Mouse (Mus musculus) heart, embryonic 12.5 days (tissue): ENCODE data around the gene Ccl9. TPM values are rescaled to one million over a fixed set of nuclear protein-coding genes. Genes with fewer than 3 reads are reported as not detected.

ENCODE experiments used
- ATAC-seq: fragments of 200-750 bp; cut with Nextera tagmentation; 2 replicates; pipeline ENCODE4 v1.8.0; 2017; ENCODE audit warnings: moderate TSS enrichment, moderate library complexity; ENCODE audit not compliant: insufficient number of reproducible peaks, low FRiP score
- H3K27ac ChIP-seq: fragments of 300-500 bp; sonication (generic); 2 replicates; pipeline ENCODE4 v1.5.1; 2016; ENCODE audit warnings: mild to moderate bottlenecking, moderate library complexity; ENCODE audit not compliant: poor library complexity, severe bottlenecking
- H3K27me3 ChIP-seq: fragments of 300-500 bp; sonication (generic); replicated peaks from 2 replicates; pipeline ENCODE4 v1.6.1; 2016; ENCODE audit warnings: mild to moderate bottlenecking, moderate library complexity
- H3K36me3 ChIP-seq: fragments of 300-500 bp; sonication (generic); 2 replicates; pipeline ENCODE4 v1.6.1; 2016; ENCODE audit warnings: mild to moderate bottlenecking, moderate library complexity
- H3K4me1 ChIP-seq: fragments of 300-500 bp; sonication (generic); replicated peaks from 2 replicates; pipeline ENCODE4 v1.6.1; 2016; ENCODE audit warnings: mild to moderate bottlenecking
- H3K4me2 ChIP-seq: fragments of 300-500 bp; sonication (generic); 2 replicates; pipeline ENCODE4 v1.6.1; 2016; ENCODE audit warnings: mild to moderate bottlenecking, moderate library complexity
- H3K4me3 ChIP-seq: fragments of 300-500 bp; sonication (generic); 2 replicates; pipeline ENCODE4 v1.5.1; 2016; ENCODE audit warnings: mild to moderate bottlenecking
- H3K9ac ChIP-seq: fragments of 300-500 bp; sonication (generic); 2 replicates; pipeline ENCODE4 v1.6.1; 2016; ENCODE audit warnings: mild to moderate bottlenecking, moderate library complexity
- H3K9me3 ChIP-seq: fragments of 300-500 bp; sonication (generic); replicated peaks from 2 replicates; pipeline ENCODE4 v1.6.1; 2016; ENCODE audit warnings: mild to moderate bottlenecking, moderate library complexity
- WGBS: fragments of 180-500 bp; shearing (Covaris S2); methylation state at CpG from one replicate; pipeline ENCODE4 v1.1.7; 2016; 5-methylcytosine and 5-hydroxymethylcytosine counted together
- polyA plus RNA-seq: library from polyadenylated mRNA; unstranded; fragments of >200 nt; fragmentation: Nextera tagmentation; extraction: Ambion mirVana; gene quantifications from 2 replicates; pipeline ENCODE4 v1.2.1, GENCODE M21; 2016

Ccl9 gene
- polyA plus RNA-seq, 1 experiment from 2014 or later: 0.66 TPM

DNA sequence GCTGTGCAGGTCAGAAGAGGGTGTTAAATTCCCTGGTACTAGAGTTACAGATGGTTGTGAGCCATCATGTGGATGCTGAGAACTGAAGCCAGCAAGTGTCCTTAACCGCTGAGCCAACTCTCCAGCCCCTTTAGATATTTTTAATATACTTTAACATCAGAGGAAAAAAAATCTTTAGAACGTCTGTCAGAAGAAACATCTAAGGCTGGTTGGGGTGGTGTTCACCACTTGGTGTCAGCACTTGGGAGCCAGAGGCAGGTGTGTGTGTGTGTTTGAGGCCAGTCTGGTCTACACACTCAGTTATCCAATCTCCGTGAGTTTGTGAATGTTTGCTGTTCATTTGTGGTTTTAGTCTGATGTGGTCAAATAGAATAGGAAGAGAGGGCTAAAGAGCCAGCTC lies 563 bp upstream of the Ccl9 start:
- no peak overlapping the region for H3K4me2 ChIP-seq
- H3K27ac ChIP-seq: no peak overlapping the region
- no peaks in the 10 kb centered on the region for H3K9me3 ChIP-seq
- no peaks in the 10 kb centered on the region for H3K36me3 ChIP-seq
- no peak for ATAC-seq
- H3K9ac ChIP-seq: no peak overlapping the region
- 71% methylated on average over 3 of the region's 3 CpGs for WGBS
- no peaks in the 10 kb centered on the region for H3K4me1 ChIP-seq
- no peak overlapping the region for H3K4me3 ChIP-seq
- H3K27me3 ChIP-seq: no peaks in the 10 kb centered on the region

GRCm38 (mm10) chr11:83576927-83577555 lies 1.4 kb downstream of the Ccl9 start:
- Histone ChIP-seq H3K4me1 (no peaks in the 10 kb centered on the region), H3K27ac (no peak overlapping the region), H3K4me3 (no peak overlapping the region), H3K36me3 (no peaks in the 10 kb centered on the region), H3K27me3 (no peaks in the 10 kb centered on the region), H3K9ac (no peak overlapping the region), H3K9me3 (no peaks in the 10 kb centered on the region), H3K4me2 (no peak overlapping the region)
- ATAC-seq: no peak
- 77% methylated on average over 4 of the region's 4 CpGs for WGBS

DNA sequence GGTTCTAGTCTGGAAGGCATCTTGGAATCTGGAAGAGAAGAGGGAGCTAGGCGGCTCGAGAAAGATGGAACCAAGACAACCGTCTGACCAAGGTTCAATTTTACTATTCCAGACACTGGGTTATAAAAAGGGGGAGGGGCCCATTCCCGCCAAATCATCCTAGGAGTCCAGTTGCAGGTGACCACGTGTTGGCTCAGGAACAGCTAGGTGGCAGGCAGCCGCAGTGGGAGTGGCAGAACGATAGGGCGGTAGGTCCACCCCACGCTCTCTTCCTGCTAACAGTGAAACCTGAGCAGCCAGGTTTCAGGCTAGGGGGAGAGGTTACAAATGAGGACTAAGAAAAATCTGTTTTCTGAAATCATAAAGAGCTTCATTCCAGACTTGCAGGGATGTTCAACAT lies 5.6 kb downstream of the Ccl9 start:
- no peak overlapping the region for H3K4me3 ChIP-seq
- H3K27me3 ChIP-seq: peaks cover 6% of the 10 kb centered on the region; the same call in 1 of the 2 replicates
- WGBS: 60% methylated on average over 9 of the region's 9 CpGs
- ATAC-seq: no peak
- H3K36me3 ChIP-seq: no peaks in the 10 kb centered on the region
- no peaks in the 10 kb centered on the region for H3K9me3 ChIP-seq
- H3K4me1 ChIP-seq: no peaks in the 10 kb centered on the region
- no peak overlapping the region for H3K4me2 ChIP-seq
- no peak overlapping the region for H3K27ac ChIP-seq
- H3K9ac ChIP-seq: no peak overlapping the region

DNA sequence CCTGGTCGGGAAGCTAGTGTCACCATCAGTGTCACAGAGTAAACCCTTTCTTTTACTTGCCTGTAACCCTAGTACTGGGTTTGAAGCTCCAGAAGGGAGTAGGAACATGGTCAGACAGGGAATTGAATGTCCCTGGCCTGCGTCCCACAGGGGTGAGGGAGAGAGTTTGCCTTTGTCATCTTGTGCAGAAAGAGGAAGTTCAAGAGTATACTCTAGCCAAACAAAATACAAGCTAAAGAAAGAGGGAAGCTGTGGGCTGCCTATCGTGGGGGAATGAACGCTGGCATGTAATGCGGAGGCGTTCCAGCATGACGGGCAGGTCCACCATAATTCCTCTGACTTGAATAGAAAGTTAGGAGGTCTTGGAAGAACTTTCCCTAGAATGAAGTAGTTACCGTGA lies 6.2 kb downstream of the Ccl9 start:
- ATAC-seq: no peak

GRCm38 (mm10) chr11:83570189-83570588 lies 8.2 kb downstream of the Ccl9 start:
- no peak overlapping the region for H3K4me2 ChIP-seq
- H3K4me3 ChIP-seq: no peak overlapping the region
- no peaks in the 10 kb centered on the region for H3K4me1 ChIP-seq
- 81% methylated on average over 2 of the region's 2 CpGs for WGBS
- no peak overlapping the region for H3K9ac ChIP-seq
- H3K27me3 ChIP-seq: peaks cover 6% of the 10 kb centered on the region; the same call in 1 of the 2 replicates
- ATAC-seq: no peak
- H3K9me3 ChIP-seq: no peaks in the 10 kb centered on the region
- no peak overlapping the region for H3K27ac ChIP-seq
- no peaks in the 10 kb centered on the region for H3K36me3 ChIP-seq

More for the DNA sequence above, 6.2 kb downstream of the Ccl9 start:
- Histone ChIP-seq H3K9ac (no peak overlapping the region), H3K27me3 (peaks cover 6% of the 10 kb centered on the region; the same call in 1 of the 2 replicates), H3K4me2 (no peak overlapping the region), H3K4me3 (no peak overlapping the region), H3K36me3 (no peaks in the 10 kb centered on the region), H3K9me3 (no peaks in the 10 kb centered on the region), H3K27ac (no peak overlapping the region), H3K4me1 (no peaks in the 10 kb centered on the region)
- 77% methylated on average over 8 of the region's 8 CpGs for WGBS

DNA sequence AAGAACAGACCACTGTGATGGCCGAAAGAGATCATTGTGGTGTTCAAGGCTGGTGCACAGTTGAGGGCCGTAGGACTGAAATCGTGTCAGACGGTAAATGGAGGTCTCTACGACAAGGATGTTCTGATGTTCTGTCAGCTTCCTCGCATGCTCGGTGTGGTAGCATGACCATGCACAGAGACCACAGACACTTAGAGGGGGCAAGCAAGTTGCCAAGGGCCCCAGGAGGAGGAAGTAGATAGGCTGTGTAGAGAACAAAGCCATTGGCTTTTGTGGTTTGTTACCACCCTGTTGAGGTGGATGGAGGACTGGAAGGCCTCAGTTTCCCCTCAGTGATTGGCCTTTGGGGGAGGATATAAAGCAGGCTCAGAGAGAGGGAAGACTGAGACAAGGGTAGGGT lies 9.2 kb downstream of the Ccl9 start:
- no peaks in the 10 kb centered on the region for H3K9me3 ChIP-seq
- H3K4me2 ChIP-seq: no peak overlapping the region
- 84% methylated on average over 7 of the region's 7 CpGs for WGBS
- no peak overlapping the region for H3K9ac ChIP-seq
- H3K36me3 ChIP-seq: no peaks in the 10 kb centered on the region
- H3K27me3 ChIP-seq: peaks cover 6% of the 10 kb centered on the region; the same call in 1 of the 2 replicates
- no peaks in the 10 kb centered on the region for H3K4me1 ChIP-seq
- no peak overlapping the region for H3K4me3 ChIP-seq
- H3K27ac ChIP-seq: no peak overlapping the region
- ATAC-seq: no peak

DNA sequence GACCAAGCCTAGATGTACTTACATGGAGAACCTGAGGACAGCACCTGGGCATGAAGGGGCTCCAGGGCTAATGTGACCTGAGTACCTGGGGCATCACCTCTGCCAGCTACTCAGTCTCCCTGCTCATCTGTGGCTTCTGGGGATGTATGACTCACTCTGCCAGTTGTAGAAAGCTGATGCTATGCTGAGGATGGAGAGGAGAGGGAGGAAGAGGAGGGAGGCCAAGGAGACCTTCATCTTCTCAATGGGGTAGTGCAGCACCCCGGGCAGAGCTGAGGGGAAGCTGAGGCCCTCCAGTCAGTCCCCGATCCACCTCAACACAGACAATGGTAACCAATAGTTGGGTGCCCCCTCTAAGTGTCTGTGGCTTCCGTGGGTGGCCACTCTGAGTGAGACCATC lies 9.7 kb downstream of the Ccl9 start:
- no peaks in the 10 kb centered on the region for H3K9me3 ChIP-seq
- WGBS: 84% methylated on average over 3 of the region's 3 CpGs
- H3K36me3 ChIP-seq: no peaks in the 10 kb centered on the region
- peaks cover 6% of the 10 kb centered on the region; the same call in 1 of the 2 replicates for H3K27me3 ChIP-seq
- no peak overlapping the region for H3K9ac ChIP-seq
- ATAC-seq: no peak
- H3K4me2 ChIP-seq: no peak overlapping the region
- no peak overlapping the region for H3K27ac ChIP-seq
- H3K4me3 ChIP-seq: no peak overlapping the region
- H3K4me1 ChIP-seq: no peaks in the 10 kb centered on the region

DNA sequence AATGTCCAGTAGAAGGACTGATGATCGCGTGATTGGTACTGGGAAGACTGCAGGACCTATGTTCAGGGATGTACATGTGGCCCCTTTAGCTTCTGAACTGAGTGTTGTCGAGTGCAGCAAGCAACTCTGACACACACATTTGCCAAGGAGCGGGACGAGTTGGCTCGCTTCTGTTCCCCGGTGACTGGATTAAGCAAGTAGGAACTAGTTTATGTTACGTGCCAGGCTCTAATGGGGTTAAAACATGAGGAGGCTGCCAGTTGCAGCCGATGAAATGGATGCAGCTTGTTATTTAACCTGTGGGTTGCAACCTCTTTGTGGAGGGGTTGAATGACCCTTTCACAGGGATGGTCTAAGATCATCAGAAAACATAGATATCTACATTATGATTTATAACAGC lies 10.4 kb downstream of the Ccl9 start:
- Histone ChIP-seq H3K9ac (no peak overlapping the region), H3K4me2 (no peak overlapping the region), H3K4me1 (no peaks in the 10 kb centered on the region), H3K4me3 (no peak overlapping the region), H3K27me3 (peaks cover 6% of the 10 kb centered on the region; the same call in 1 of the 2 replicates), H3K36me3 (no peaks in the 10 kb centered on the region), H3K27ac (no peak overlapping the region), H3K9me3 (no peaks in the 10 kb centered on the region)
- no peak for ATAC-seq
- WGBS: 85% methylated on average over 9 of the region's 9 CpGs

- H3K27me3 ChIP-seq: peaks cover 6% of the 10 kb centered on the region; the same call in 1 of the 2 replicates
- no peaks in the 10 kb centered on the region for H3K4me1 ChIP-seq
- ATAC-seq: no peak
- no peak overlapping the region for H3K4me3 ChIP-seq
- no peaks in the 10 kb centered on the region for H3K36me3 ChIP-seq
- no peaks in the 10 kb centered on the region for H3K9me3 ChIP-seq
- H3K9ac ChIP-seq: no peak overlapping the region
- no peak overlapping the region for H3K27ac ChIP-seq
- WGBS: 55% methylated on average over 7 of the region's 7 CpGs
- no peak overlapping the region for H3K4me2 ChIP-seq
These were observed 11.1 kb downstream of the Ccl9 start for GRCm38 (mm10) chr11:83567311-83567710.

DNA sequence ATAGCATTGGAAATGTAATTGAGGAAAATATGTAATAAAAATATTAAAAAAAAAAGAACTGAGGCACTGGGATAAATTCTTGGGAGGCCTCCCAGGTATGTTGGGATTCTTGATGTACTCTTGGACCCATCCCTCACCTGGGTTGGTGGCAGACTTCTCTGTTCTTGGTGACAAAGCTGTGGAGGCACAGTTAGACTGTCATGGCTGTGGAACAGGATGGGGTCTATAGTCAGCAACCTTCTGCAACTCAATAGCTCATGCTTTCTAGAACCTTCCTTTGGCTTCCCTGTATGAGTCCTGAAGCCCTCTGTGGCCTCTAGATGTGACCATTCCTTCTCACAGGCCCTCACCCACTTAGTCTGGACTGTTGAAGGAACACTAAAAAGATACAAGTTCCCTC lies 11.8 kb downstream of the Ccl9 start:
- Histone ChIP-seq H3K9me3 (no peaks in the 10 kb centered on the region), H3K4me2 (no peak overlapping the region), H3K4me1 (no peaks in the 10 kb centered on the region), H3K27me3 (peaks cover 6% of the 10 kb centered on the region; the same call in 1 of the 2 replicates), H3K36me3 (no peaks in the 10 kb centered on the region), H3K9ac (no peak overlapping the region), H3K4me3 (no peak overlapping the region), H3K27ac (no peak overlapping the region)
- ATAC-seq: no peak

DNA sequence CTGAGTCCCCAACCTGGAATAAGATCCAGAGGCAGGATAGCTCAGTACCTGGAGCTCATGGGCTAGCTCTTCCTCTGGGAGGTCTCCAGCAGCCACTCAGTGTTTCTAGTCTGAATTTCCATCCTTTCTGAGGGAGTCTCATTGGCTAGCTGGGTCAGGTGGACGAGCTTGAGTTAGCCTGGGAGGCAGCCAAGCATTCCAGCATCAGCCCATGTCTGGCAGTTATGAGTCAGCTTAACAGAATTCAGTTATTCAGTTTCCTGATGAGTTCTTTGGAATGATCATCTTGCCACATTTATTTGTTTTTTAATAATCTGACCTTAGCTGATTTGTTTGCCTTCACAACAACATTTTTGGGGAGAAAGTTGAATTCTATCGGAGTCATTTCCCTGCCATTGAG lies 14.7 kb downstream of the Ccl9 start:
- Histone ChIP-seq H3K4me1 (no peaks in the 10 kb centered on the region), H3K9ac (no peak overlapping the region), H3K9me3 (no peaks in the 10 kb centered on the region), H3K27ac (no peak overlapping the region), H3K27me3 (no peaks in the 10 kb centered on the region; the same call in 1 of the 2 replicates), H3K4me2 (no peak overlapping the region), H3K4me3 (no peak overlapping the region), H3K36me3 (no peaks in the 10 kb centered on the region)
- ATAC-seq: no peak
- 68% methylated on average over 2 of the region's 2 CpGs for whole genome bisulfite sequencing

- no peak for ATAC-seq
- no peak overlapping the region for H3K27ac ChIP-seq
These were observed 16.0 kb downstream of the Ccl9 start for GRCm38 (mm10) chr11:83562311-83562887.

More at GRCm38 (mm10) chr11:83562311-83562887, 16.0 kb downstream of the Ccl9 start:
- WGBS: 70% methylated on average over 6 of the region's 6 CpGs
- Histone ChIP-seq H3K9me3 (no peaks in the 10 kb centered on the region), H3K36me3 (no peaks in the 10 kb centered on the region), H3K4me3 (no peak overlapping the region), H3K4me2 (no peak overlapping the region), H3K4me1 (no peaks in the 10 kb centered on the region), H3K27me3 (no peaks in the 10 kb centered on the region), H3K9ac (no peak overlapping the region)
